Mouse (Mus musculus) brain, embryonic 14.5 days (tissue): ENCODE measurements around the gene 2410131K14Rik. TPM values are rescaled to one million over a fixed set of nuclear protein-coding genes. Genes with fewer than 3 reads are reported as not detected.

Source experiments
- DNase-seq: peaks from one replicate; pipeline ENCODE4 v3.0.0-alpha.2; 2011; ENCODE audit warnings: low read depth
- CTCF ChIP-seq: fragments of 200-500 bp; IDR thresholded peaks from 2 replicates; pipeline ENCODE4 v1.5.1; 2012; ENCODE audit warnings: inconsistent platforms, mild to moderate bottlenecking, moderate library complexity, borderline replicate concordance; ENCODE audit not compliant: insufficient read depth, insufficient read length; ENCODE audit errors: extremely low read depth
- POLR2A ChIP-seq: fragments of 200-500 bp; IDR thresholded peaks from 2 replicates; pipeline ENCODE4 v1.6.1; 2012; ENCODE audit warnings: mild to moderate bottlenecking, inconsistent platforms, borderline replicate concordance; ENCODE audit not compliant: poor library complexity, insufficient read depth, insufficient read length, severe bottlenecking; ENCODE audit errors: extremely low read depth
- polyA plus RNA-seq: library from polyadenylated mRNA; depleted of rRNA; stranded (reverse); fragments of >200 nt; gene quantifications from 2 replicates; pipeline ENCODE4 v1.2.3, GENCODE M21; 2012; rRNA removed

2410131K14Rik gene
- polyA plus RNA-seq, 1 experiment: 22.7 TPM

GRCm38 (mm10) chr5:118294086-118294864, 49.2 kb downstream of the 2410131K14Rik start:
- no peak for TF ChIP-seq CTCF
- no peak for TF ChIP-seq POLR2A
- peak; percentile 97 for DNase-seq

DNA sequence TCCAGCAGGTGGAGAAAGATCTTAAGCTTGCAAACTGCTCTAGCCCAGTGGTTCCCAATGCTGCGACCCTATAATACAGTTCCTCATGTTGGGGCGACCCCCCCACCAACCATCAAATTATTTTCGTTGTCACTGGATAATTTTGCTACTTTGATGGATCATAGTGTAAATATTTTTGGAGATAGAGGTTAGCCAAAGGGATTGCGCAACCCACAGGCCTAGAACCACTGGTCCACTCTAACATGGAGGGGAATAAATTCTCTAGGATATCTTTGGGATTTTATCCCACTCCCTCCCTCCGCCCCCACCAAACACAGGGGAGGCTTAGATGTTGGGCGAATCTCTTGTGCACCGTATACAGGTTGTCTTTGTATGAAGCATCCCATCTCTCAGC, 49.8 kb downstream of the 2410131K14Rik start:
- TF ChIP-seq CTCF (no peak), POLR2A (no peak)

DNA sequence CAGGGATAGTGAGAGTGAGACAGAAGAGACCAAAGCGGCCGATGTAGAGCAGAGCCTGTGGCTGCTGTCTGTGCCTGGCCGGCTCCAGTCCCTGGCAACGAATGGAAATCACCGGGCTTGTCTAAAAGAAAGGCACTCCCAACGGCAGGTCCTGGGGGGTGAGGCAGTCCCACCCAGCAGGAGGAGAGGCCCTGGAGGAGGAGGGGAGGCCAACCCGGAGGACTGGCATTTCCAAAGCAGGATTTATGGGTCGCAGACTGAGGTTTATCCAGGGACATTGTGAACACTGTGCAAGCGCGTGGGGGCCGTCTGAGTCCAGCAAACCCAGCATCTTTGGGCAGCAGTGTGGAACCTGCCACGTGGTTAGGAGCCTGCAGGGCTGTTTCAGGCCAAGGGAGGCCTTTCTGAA, 52.3 kb downstream of the 2410131K14Rik start:
- TF ChIP-seq POLR2A (no peak), CTCF (no peak)
- DNase-seq: peak; percentile 61

More for the DNA sequence above, 49.8 kb downstream of the 2410131K14Rik start:
- DNase-seq: no peak

DNA sequence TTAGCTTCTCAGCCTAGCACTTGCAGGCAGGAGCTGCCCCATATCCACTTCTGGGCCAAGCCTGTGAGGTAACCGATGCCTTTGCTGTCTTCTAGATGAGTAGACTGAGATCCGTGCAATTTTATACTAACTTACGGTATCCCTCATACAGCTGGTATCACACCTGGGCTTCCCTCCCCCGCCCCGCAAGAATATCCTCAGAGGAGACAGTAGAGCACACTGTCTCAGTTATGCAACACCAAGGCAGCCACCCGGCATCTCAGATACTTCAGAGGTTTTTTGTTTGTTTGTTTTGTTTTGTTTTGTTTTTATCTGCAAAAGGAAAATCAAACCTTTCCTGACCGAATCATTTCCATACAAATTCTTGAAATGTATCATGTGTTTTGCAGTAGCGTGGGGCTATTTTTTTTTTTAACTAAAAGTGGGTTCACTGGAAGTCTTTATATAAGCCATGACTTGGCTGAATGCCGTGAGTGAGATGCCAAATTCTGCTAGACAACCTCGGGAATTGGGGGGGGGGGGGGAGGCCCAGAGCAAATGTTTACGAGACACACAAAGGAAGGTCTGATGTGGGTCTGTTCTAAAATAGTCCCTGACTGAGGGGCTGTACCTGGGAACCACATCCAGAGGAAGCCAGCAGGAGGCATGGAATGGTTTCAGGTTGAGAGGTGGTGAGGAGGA, 54.8 kb downstream of the 2410131K14Rik start:
- TF ChIP-seq CTCF (no peak), POLR2A (no peak)
- peak; percentile 68 for DNase-seq

- no peak for DNase-seq
- TF ChIP-seq CTCF: no peak
- TF ChIP-seq POLR2A: no peak
These were observed 57.6 kb downstream of the 2410131K14Rik start for GRCm38 (mm10) chr5:118302466-118303155.

DNA sequence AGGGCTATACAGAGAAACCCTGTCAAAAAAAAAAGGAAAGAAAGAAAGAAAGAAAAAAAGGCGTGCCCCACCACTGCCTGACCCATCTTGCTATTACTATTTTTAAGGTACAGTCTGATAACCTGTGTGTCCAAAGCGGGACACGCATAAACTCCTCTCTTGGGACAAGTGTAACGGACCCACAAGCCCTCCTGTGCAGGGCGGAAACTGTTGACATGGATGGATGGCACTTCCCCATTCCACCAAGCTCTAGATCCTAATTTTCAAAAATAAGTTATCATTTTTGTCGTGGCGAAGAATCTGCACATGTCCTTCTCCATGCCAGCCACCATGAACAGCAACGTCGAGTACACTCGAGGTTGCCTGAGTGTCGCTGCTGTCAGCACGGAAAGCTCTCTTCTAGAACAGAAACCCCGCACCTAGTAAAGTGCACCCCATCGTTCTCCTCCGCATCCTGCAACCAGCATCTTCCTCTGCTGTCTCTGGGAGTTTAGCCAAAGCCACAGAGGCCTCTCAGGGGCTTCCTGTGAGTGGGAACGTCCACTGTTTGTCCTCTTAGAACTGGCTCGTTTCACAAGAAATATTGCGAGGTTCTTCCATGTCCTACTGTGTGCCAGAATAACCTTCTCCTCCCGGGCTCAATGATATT, 60.1 kb downstream of the 2410131K14Rik start:
- no peak for TF ChIP-seq CTCF
- no peak for TF ChIP-seq POLR2A
- no peak for DNase-seq

- DNase-seq: no peak
- TF ChIP-seq CTCF (no peak), POLR2A (no peak)
These were observed 65.4 kb downstream of the 2410131K14Rik start for GRCm38 (mm10) chr5:118310389-118310788.

GRCm38 (mm10) chr5:118311251-118311650, 66.2 kb downstream of the 2410131K14Rik start:
- TF ChIP-seq CTCF (no peak), POLR2A (no peak)
- DNase-seq: no peak

- TF ChIP-seq POLR2A: no peak
- TF ChIP-seq CTCF: no peak
- DNase-seq: no peak
These were observed 68.7 kb downstream of the 2410131K14Rik start for GRCm38 (mm10) chr5:118313766-118314165.

Other genes starting within 250 kb of the 2410131K14Rik start
- 2.6 and 3.0 TPM in 2 replicates for gene Tesc, start 217.5 kb upstream of the 2410131K14Rik start, polyA plus RNA-seq
- 54.0 and 55.1 TPM in 2 replicates for gene Fbxw8, start 89.8 kb upstream of the 2410131K14Rik start, polyA plus RNA-seq
- 3.2 and 5.8 TPM in 2 replicates for gene Hrk, start 80.6 kb upstream of the 2410131K14Rik start, polyA plus RNA-seq
- 79.6 and 97.9 TPM in 2 replicates for gene Rnft2, start 111 bp upstream of the 2410131K14Rik start, polyA plus RNA-seq